Mouse (Mus musculus) spleen, postnatal 14 days (tissue): Measurements from ENCODE around the gene Tspan10.

ENCODE experiments used
- DNase-seq, 2 experiments: peaks; one replicate each; pipeline ENCODE4 v3.0.0; 2021 to 2022; ENCODE audit warnings: low spot score in 2 of 2

Gene Tspan10

GRCm38 (mm10) chr11:120492878-120493203, 50.4 kb downstream of the Tspan10 start:
- no peak for DNase-seq

- DNase-seq: no peak
Measured at GRCm38 (mm10) chr11:120493351-120493750, 50.9 kb downstream of the Tspan10 start.

- no peak for DNase-seq
Measured at GRCm38 (mm10) chr11:120493911-120494310, 51.5 kb downstream of the Tspan10 start.
